ENCODE assay signal across 8 mouse cellular contexts in the genomic region with DNA sequence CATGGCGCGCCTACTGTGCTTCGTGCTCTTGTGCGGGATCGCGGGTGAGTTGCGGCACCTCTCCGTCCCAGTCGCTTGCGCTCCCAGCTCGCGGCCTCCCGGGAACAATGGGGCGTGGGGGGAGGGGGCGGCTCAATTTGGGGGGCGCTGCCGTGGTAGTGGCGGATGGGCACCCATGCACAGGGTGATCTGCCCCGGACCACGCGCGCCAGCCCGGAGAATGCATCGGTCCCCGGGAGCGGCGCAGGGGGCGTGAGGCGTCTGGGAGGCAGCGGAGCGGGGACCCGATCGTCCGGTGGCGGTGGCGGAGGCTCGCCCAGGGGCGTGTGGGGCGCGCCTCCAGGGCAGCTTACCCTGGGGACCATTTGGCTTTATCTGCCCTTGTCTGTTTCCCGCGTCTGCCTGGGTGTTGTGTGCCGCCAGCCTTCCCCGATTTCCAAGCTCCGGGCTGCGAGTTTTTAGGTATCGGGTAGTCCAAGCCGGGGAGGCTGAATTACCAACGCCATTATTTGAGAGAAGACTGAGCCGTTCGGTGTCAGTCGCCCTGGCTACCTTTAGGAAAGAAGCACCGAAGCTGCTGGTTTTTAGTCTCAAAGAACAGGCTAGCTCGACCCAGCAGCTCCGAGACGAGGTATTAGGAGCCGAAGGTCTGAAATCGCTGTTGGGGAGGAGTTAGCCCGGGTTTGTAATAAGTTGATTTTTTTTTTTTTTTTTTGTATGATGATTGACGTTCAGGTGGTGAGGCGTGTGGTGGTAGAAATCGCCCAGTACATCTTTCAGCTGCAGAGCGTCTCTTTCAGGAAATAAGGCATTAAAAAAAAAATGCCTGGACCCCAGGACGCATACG. TPM values are rescaled to one million over a fixed set of nuclear protein-coding genes. Genes with fewer than 3 reads are reported as not detected.
DNase-seq lines count a peak whose midpoint lies in the region; ATAC-seq lines count a peak whose summit lies in the region.

No protein-coding gene starts in this region.

- H3K9me3 ChIP-seq in embryonic facial prominence, embryonic 11.5 days (replicated peaks; ENCODE audit: control insufficient read depth, low read length), result no peaks in the 10 kb centered on the region
- H3K9me3 ChIP-seq in hindbrain, embryonic 10.5 days, result no peaks in the 10 kb centered on the region
- H3K9me3 ChIP-seq in limb, embryonic 11.5 days (ENCODE audit: control insufficient read depth, low read length), result no peaks in the 10 kb centered on the region
- no peaks in the 10 kb centered on the region for H3K9me3 ChIP-seq in midbrain, embryonic 15.5 days

- no peaks in the 10 kb centered on the region for H3K27me3 ChIP-seq in embryonic facial prominence, embryonic 11.5 days (ENCODE audit: control insufficient read depth, insufficient read depth, low read length)
- H3K27me3 ChIP-seq in hindbrain, embryonic 10.5 days (ENCODE audit: insufficient read depth, poor library complexity, severe bottlenecking), result 0 out of 2 replicates have a peak, but pooled peaks cover 6% of the 10 kb centered on the region
- H3K27me3 ChIP-seq in limb, embryonic 11.5 days (ENCODE audit: control insufficient read depth, insufficient read depth, low read length), result no peaks in the 10 kb centered on the region
- H3K27me3 ChIP-seq in midbrain, embryonic 15.5 days (replicated peaks), result no peaks in the 10 kb centered on the region

- no peaks in the 10 kb centered on the region for H3K36me3 ChIP-seq in embryonic facial prominence, embryonic 11.5 days (replicated peaks; ENCODE audit: control insufficient read depth, insufficient read depth, low read depth, low read length)
- peaks cover 32% of the 10 kb centered on the region for H3K36me3 ChIP-seq in hindbrain, embryonic 10.5 days
- H3K36me3 ChIP-seq in limb, embryonic 11.5 days (ENCODE audit: control insufficient read depth, insufficient read depth, low read length), result no peaks in the 10 kb centered on the region
- H3K36me3 ChIP-seq in midbrain, embryonic 15.5 days (replicated peaks), result no peaks in the 10 kb centered on the region

- peak overlapping the region; percentile 84 for H3K4me2 ChIP-seq in embryonic facial prominence, embryonic 11.5 days (ENCODE audit: low read depth, low read length)
- H3K4me2 ChIP-seq in limb, embryonic 11.5 days (ENCODE audit: low read depth, severe bottlenecking), result peak overlapping the region; percentile 76
- H3K4me2 ChIP-seq in midbrain, embryonic 15.5 days, result peak overlapping the region; percentile 78

- H3K4me3 ChIP-seq in embryonic facial prominence, embryonic 11.5 days (ENCODE audit: low read depth, low read length), result peak overlapping the region; percentile 89
- peak overlapping the region; percentile 98 for H3K4me3 ChIP-seq in hindbrain, embryonic 10.5 days
- peak overlapping the region; percentile 88 for H3K4me3 ChIP-seq in limb, embryonic 11.5 days (ENCODE audit: low read depth, low read length)
- H3K4me3 ChIP-seq in midbrain, embryonic 15.5 days, result peak overlapping the region; percentile 79

- no peaks in the 10 kb centered on the region for H3K4me1 ChIP-seq in embryonic facial prominence, embryonic 11.5 days (ENCODE audit: control insufficient read depth, insufficient read depth, low read length)
- peaks cover 28% of the 10 kb centered on the region for H3K4me1 ChIP-seq in hindbrain, embryonic 10.5 days (replicated peaks)
- H3K4me1 ChIP-seq in limb, embryonic 11.5 days (ENCODE audit: control insufficient read depth, insufficient read depth, low read length), result peaks cover 3% of the 10 kb centered on the region; the same call in 1 of the 2 replicates
- H3K4me1 ChIP-seq in midbrain, embryonic 15.5 days, result peaks cover 39% of the 10 kb centered on the region

- H3K27ac ChIP-seq in embryonic facial prominence, embryonic 11.5 days (replicated peaks; ENCODE audit: low read depth, low read length), result peak overlapping the region; percentile 41; the same call in 1 of the 2 replicates
- H3K27ac ChIP-seq in hindbrain, embryonic 10.5 days, result peak overlapping the region; percentile 97
- H3K27ac ChIP-seq in limb, embryonic 11.5 days (replicated peaks; ENCODE audit: low read depth, low read length), result peak overlapping the region; percentile 47
- H3K27ac ChIP-seq in midbrain, embryonic 15.5 days, result peak overlapping the region; percentile 97

- peak; percentile 61 for ATAC-seq in embryonic facial prominence, embryonic 11.5 days (replicated peaks; ENCODE audit: insufficient number of reproducible peaks, low FRiP score, low TSS enrichment, low read depth)
- peak; percentile 42; the same call in 1 of the 2 replicates for ATAC-seq in limb, embryonic 11.5 days (ENCODE audit: insufficient number of reproducible peaks, low FRiP score, low TSS enrichment, low read depth)
- peak; percentile 76 for ATAC-seq in midbrain, embryonic 15.5 days (replicated peaks)

- peak; percentile 16 for DNase-seq in layer of hippocampus, adult 11-12 months (ENCODE audit: low spot score)
- no peak for DNase-seq in layer of hippocampus, adult 9-10 months (ENCODE audit: low spot score)
- peak; percentile 44 for DNase-seq in Muller cell, postnatal 12 days (ENCODE audit: inconsistent ontology term)
- DNase-seq in embryonic facial prominence, embryonic 11.5 days (ENCODE audit: low spot score), result peak; percentile 50
- DNase-seq in hindbrain, embryonic 10.5 days (ENCODE audit: low spot score), result no peak
- no peak for DNase-seq in limb, embryonic 11.5 days (ENCODE audit: low spot score)
- DNase-seq in yolk sac, embryonic 10.5 days (ENCODE audit: low spot score), result no peak

- WGBS in embryonic facial prominence, embryonic 11.5 days, result under 1% methylated on average over 52 of the region's 65 CpGs
- WGBS in hindbrain, embryonic 10.5 days, result under 1% methylated on average over 65 of the region's 65 CpGs
- under 1% methylated on average over 64 of the region's 65 CpGs for WGBS in limb, embryonic 11.5 days
- under 1% methylated on average over 65 of the region's 65 CpGs for WGBS in midbrain, embryonic 15.5 days

- H3K9ac ChIP-seq in embryonic facial prominence, embryonic 11.5 days (replicated peaks; ENCODE audit: low read length), result peak overlapping the region; percentile 82
- H3K9ac ChIP-seq in limb, embryonic 11.5 days (ENCODE audit: low read length), result peak overlapping the region; percentile 90
- H3K9ac ChIP-seq in midbrain, embryonic 15.5 days, result peak overlapping the region; percentile 90

RNA-seq across cellular contexts. Expression of a gene that starts 0.8 kb away (rescaled TPM):
- polyA plus RNA-seq in embryonic facial prominence, embryonic 11.5 days (2014; fragmentation: Nextera tagmentation; extraction: Ambion mirVana), result 34.1 and 38.7 TPM in 2 replicates
- 48.3 and 58.4 TPM in 2 replicates for polyA plus RNA-seq in hindbrain, embryonic 10.5 days (2016; fragmentation: Nextera tagmentation; extraction: Ambion mirVana)
- polyA plus RNA-seq in limb, embryonic 11.5 days (2014; fragmentation: Nextera tagmentation; extraction: Ambion mirVana), result 22.9 and 24.4 TPM in 2 replicates
- 169 and 181 TPM in 2 replicates for polyA plus RNA-seq in midbrain, embryonic 15.5 days (2015; fragmentation: Nextera tagmentation; extraction: Ambion mirVana)

Comparison
In these comparisons a context has a peak if more than half of its experiments do, and no peak if none do; other contexts are left out.
1. DNase-seq: peak in layer of hippocampus, adult 11-12 months (single experiment), Muller cell, postnatal 12 days (single experiment) and embryonic facial prominence, embryonic 11.5 days (single experiment); none in layer of hippocampus, adult 9-10 months (single experiment), hindbrain, embryonic 10.5 days (single experiment), limb, embryonic 11.5 days (single experiment) and yolk sac, embryonic 10.5 days (single experiment).
2. H3K27ac ChIP-seq: peak in every context shown above with its lines; median percentile 97 in hindbrain, embryonic 10.5 days; 97 in midbrain, embryonic 15.5 days; 47 in limb, embryonic 11.5 days; 41 in embryonic facial prominence, embryonic 11.5 days.
3. Peak in every context shown above with its lines, with median percentiles within 50 percentile points of each other: ATAC-seq, H3K4me2 ChIP-seq, H3K4me3 ChIP-seq and H3K9ac ChIP-seq.